Mouse (Mus musculus): ENCODE measurements around the gene Diras1.
"Not testable (repeated sequence)": the region's sequence is repeated elsewhere in the genome, so short reads cannot be mapped to it uniquely, and the experiment has no call there.

The Diras1 gene

GRCm38 (mm10) chr10:81025639-81026275 lies at the start of gene Diras1:
Gene Diras1, minus strand, starts transcription at chr10:81025662.
- DNase-seq: no peak

GRCm38 (mm10) chr10:81073464-81073863 lies 48.0 kb upstream of the Diras1 start:
- DNase-seq: no peak

GRCm38 (mm10) chr10:81072290-81072689 lies 46.8 kb upstream of the Diras1 start:
- DNase-seq: no peak

GRCm38 (mm10) chr10:81069836-81070235 lies 44.4 kb upstream of the Diras1 start, which contains the start of gene Thop1:
Gene Thop1, plus strand, starts transcription at chr10:81070035.
- peak; percentile 99 for DNase-seq

GRCm38 (mm10) chr10:81068706-81069105 lies 43.2 kb upstream of the Diras1 start:
- no peak for DNase-seq

- DNase-seq: not testable (repeated sequence)
Observed at GRCm38 (mm10) chr10:81064519-81064918, 39.1 kb upstream of the Diras1 start.

GRCm38 (mm10) chr10:81062710-81063109 lies 37.2 kb upstream of the Diras1 start:
- DNase-seq: no peak

GRCm38 (mm10) chr10:81059603-81060543 lies 34.4 kb upstream of the Diras1 start, which contains the start of gene Sgta:
Gene Sgta, minus strand, starts transcription at chr10:81060181.
- peak; percentile 100 for DNase-seq

GRCm38 (mm10) chr10:81058896-81059295 lies 33.4 kb upstream of the Diras1 start:
- no peak for DNase-seq

- DNase-seq: no peak
Observed at GRCm38 (mm10) chr10:81057406-81058130, 32.1 kb upstream of the Diras1 start.

- DNase-seq: not testable (repeated sequence)
Observed at GRCm38 (mm10) chr10:81055802-81056340, 30.4 kb upstream of the Diras1 start.

GRCm38 (mm10) chr10:81055169-81055568 lies 29.7 kb upstream of the Diras1 start:
- DNase-seq: no peak

GRCm38 (mm10) chr10:81052577-81052976 lies 27.1 kb upstream of the Diras1 start:
- no peak for DNase-seq

- DNase-seq: no peak
Observed at GRCm38 (mm10) chr10:81051133-81051532, 25.7 kb upstream of the Diras1 start.

- DNase-seq: no peak
Observed at GRCm38 (mm10) chr10:81050645-81051044, 25.2 kb upstream of the Diras1 start.

- DNase-seq: not testable (repeated sequence)
Observed at GRCm38 (mm10) chr10:81045246-81045645, 19.8 kb upstream of the Diras1 start.

GRCm38 (mm10) chr10:81041458-81042175 lies 16.2 kb upstream of the Diras1 start:
- peak; percentile 69 for DNase-seq

- peak; percentile 99 for DNase-seq
Observed at GRCm38 (mm10) chr10:81036988-81037580, 11.6 kb upstream of the Diras1 start, which contains the start of gene Slc39a3. Gene Slc39a3, minus strand, starts transcription at chr10:81037426.

GRCm38 (mm10) chr10:81036251-81036650 lies 10.8 kb upstream of the Diras1 start:
- DNase-seq: no peak

GRCm38 (mm10) chr10:81033586-81033985 lies 8.1 kb upstream of the Diras1 start:
- no peak for DNase-seq

- DNase-seq: no peak
Observed at GRCm38 (mm10) chr10:81029031-81029430, 3.6 kb upstream of the Diras1 start.

- DNase-seq: no peak
Observed at GRCm38 (mm10) chr10:81028219-81028618, 2.8 kb upstream of the Diras1 start.

All from kidney, adult 9 months (tissue).